Mouse (Mus musculus) brain, embryonic 14.5 days (tissue): ENCODE measurements around the gene Cdh18.

Source experiments
- CTCF ChIP-seq: fragments of 200-500 bp; IDR thresholded peaks from 2 replicates; pipeline ENCODE4 v1.5.1; 2012; ENCODE audit warnings: inconsistent platforms, mild to moderate bottlenecking, moderate library complexity, borderline replicate concordance; ENCODE audit not compliant: insufficient read depth, insufficient read length; ENCODE audit errors: extremely low read depth
- POLR2A ChIP-seq: fragments of 200-500 bp; IDR thresholded peaks from 2 replicates; pipeline ENCODE4 v1.6.1; 2012; ENCODE audit warnings: mild to moderate bottlenecking, inconsistent platforms, borderline replicate concordance; ENCODE audit not compliant: poor library complexity, insufficient read depth, insufficient read length, severe bottlenecking; ENCODE audit errors: extremely low read depth

GRCm38 (mm10) chr15:23087535-23087934, 538.7 kb downstream of the Cdh18 start:
- TF ChIP-seq CTCF (no peak), POLR2A (no peak)
